Mouse (Mus musculus) heart, adult 9 months (tissue): ENCODE measurements around the gene Nrxn2.
A peak's percentile ranks its signal among the peaks of the same experiment; 100 is the strongest.

Experiments
- DNase-seq, 2 experiments: peaks; one replicate each; pipeline ENCODE4 v3.0.0; 2022; ENCODE audit warnings: low spot score in 2 of 2

Nrxn2 gene

GRCm38 (mm10) chr19:6392743-6393393 is 25.7 kb upstream of the Nrxn2 start:
- no peak for DNase-seq

GRCm38 (mm10) chr19:6393637-6394036 is 24.9 kb upstream of the Nrxn2 start:
- DNase-seq, result no peak

- no peak for DNase-seq
Measured at GRCm38 (mm10) chr19:6396237-6396636, 22.3 kb upstream of the Nrxn2 start.

- no peak for DNase-seq
Measured at GRCm38 (mm10) chr19:6397582-6398249, 20.8 kb upstream of the Nrxn2 start.

GRCm38 (mm10) chr19:6398447-6399284 is 19.9 kb upstream of the Nrxn2 start:
- peak; percentile 84 to 88 for DNase-seq

GRCm38 (mm10) chr19:6399285-6400095 is 19.0 kb upstream of the Nrxn2 start, which contains the start of gene Rasgrp2:
TSS of gene Rasgrp2 (plus strand) at chr19:6399340.
- DNase-seq, result peak; percentile 84 to 90

- DNase-seq, result peak; percentile 43 to 62
Measured at GRCm38 (mm10) chr19:6400096-6401086, 18.1 kb upstream of the Nrxn2 start.

GRCm38 (mm10) chr19:6401131-6401815 is 17.3 kb upstream of the Nrxn2 start:
- DNase-seq, result peak; percentile 87 to 89

GRCm38 (mm10) chr19:6401951-6402350 is 16.6 kb upstream of the Nrxn2 start:
- peak; percentile 73 to 83 for DNase-seq

GRCm38 (mm10) chr19:6403869-6404268 is 14.7 kb upstream of the Nrxn2 start:
- no peak for DNase-seq

GRCm38 (mm10) chr19:6405433-6405832 is 13.1 kb upstream of the Nrxn2 start:
- DNase-seq, result no peak

GRCm38 (mm10) chr19:6407109-6407508 is 11.4 kb upstream of the Nrxn2 start:
- DNase-seq, result no peak

GRCm38 (mm10) chr19:6407816-6408510 is 10.6 kb upstream of the Nrxn2 start:
- DNase-seq, result no peak

GRCm38 (mm10) chr19:6408749-6409148 is 9.8 kb upstream of the Nrxn2 start:
- DNase-seq, result peak; percentile 33 to 44

GRCm38 (mm10) chr19:6409176-6409575 is 9.4 kb upstream of the Nrxn2 start:
- no peak for DNase-seq

GRCm38 (mm10) chr19:6409936-6410335 is 8.6 kb upstream of the Nrxn2 start:
- no peak for DNase-seq

- peak in 1 of 2 experiments; percentile 57 for DNase-seq
Measured at GRCm38 (mm10) chr19:6412798-6413197, 5.7 kb upstream of the Nrxn2 start.

- no peak for DNase-seq
Measured at GRCm38 (mm10) chr19:6415454-6415853, 3.1 kb upstream of the Nrxn2 start.

GRCm38 (mm10) chr19:6416124-6416770 is 2.3 kb upstream of the Nrxn2 start:
- DNase-seq, result no peak
